Mouse (Mus musculus): ENCODE data around the gene Sec16a.

The Sec16a gene

GRCm38 (mm10) chr2:26474789-26475504, 29.9 kb upstream of the Sec16a start:
- peak; percentile 36 for DNase-seq (ENCODE audit: low read depth)

DNA sequence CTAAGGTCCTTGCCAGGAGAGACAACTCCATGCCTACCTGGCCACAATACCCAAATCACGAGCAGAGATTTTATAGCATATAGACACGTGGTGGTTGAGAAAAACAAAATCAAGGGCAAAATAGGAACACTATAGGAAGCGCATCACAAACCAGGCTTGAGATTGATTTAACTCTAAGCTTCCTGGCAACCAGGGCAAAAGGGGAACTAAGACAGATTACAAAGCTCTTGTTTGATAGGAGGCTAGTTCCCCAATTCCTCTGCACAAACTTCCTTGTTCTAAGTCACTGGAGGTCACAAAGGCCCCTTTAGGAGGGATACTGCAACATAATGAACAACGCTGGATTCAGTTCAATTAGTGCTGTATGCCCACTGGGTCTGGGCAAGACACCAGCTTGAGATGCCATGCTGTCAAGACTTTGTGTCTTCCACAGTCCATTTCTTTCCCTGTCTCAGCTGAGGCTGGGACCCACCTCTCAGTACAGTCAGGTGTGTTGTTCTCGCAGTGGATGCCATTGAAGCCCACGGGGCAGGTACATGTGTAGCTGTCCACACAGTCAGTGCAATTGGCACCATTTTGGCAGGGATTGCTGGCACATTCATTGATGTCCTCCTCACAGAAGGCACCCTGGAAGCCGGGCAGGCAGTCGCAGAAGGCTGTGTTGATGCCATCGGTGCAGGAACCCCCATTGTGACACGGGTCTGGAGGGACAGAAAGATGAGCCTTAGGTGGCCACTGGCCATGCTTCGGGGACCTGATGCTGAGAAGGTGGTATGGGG, 27.5 kb upstream of the Sec16a start:
- DNase-seq (ENCODE audit: low read depth): no peak

DNA sequence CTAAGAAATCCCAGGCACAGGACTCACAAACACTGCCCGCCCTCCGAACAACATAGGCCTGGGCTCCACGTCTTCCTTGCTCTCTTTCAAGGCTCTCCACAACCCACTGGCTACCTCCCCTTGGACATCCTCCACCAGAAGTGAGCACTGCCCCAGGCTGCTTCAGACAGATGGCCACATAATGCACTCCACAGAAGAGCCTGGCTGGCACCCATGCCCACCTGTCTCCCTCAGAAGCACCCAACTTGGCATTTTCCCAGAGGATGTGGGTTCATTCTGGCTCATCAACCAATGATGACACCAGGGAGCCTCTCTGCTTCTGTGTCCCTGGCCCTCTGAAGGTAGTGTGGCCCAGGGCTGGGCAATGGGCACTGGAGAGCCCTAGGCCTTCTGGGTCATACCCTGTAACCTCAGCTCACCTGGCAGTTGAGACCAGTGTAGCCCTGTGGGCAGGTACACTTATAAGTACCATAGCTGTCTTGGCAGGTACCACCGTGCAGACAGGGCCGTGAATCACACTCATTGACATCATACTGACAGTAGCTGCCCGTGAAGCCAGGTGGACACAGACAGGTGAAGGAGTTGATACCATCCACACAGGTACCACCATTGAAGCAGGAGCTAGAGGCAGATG, 26.8 kb upstream of the Sec16a start:
- no peak for DNase-seq (ENCODE audit: low read depth)

DNA sequence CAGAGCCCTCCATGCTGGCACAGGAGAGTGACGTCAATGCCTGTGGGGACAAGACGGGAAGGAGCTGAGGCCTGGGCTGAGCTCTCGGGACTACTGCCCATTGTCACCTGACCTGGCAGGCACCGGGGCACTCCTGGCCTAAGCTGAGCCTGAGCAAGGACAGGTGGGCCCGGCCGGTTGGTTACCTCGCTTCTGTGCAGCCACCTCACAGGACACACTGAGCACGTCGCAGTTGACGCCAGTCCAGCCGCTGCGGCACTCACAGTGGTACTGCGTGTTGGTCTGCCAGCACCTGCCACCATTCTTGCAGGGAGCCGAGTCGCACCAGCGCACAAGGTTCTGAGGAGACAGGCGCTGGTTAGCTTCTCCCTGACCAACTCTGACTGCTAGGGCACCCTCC, 26.0 kb upstream of the Sec16a start:
- DNase-seq (ENCODE audit: low read depth): no peak

- DNase-seq (ENCODE audit: low read depth): no peak
These were observed 23.4 kb upstream of the Sec16a start for GRCm38 (mm10) chr2:26468376-26468775.

DNA sequence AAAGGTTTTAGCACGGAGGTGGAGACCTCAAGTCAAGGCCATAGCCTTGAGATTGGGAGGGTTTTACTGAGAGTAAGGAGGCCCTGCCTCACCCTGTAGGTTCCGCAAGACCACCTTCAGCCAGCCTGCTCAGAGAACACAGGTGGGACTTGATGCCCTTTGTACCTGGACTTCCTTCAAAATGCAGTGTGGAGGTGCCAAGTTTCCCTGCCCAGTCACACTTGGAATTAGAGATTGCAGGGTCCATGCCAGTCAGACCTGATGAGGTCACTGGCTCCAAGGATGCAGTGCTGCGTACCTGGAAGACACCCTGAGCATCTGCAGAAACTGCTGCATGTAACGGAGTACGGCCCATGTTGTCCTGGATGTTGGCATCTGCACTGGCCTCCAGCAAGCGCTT, 18.4 kb upstream of the Sec16a start:
- DNase-seq (ENCODE audit: low read depth): no peak

DNA sequence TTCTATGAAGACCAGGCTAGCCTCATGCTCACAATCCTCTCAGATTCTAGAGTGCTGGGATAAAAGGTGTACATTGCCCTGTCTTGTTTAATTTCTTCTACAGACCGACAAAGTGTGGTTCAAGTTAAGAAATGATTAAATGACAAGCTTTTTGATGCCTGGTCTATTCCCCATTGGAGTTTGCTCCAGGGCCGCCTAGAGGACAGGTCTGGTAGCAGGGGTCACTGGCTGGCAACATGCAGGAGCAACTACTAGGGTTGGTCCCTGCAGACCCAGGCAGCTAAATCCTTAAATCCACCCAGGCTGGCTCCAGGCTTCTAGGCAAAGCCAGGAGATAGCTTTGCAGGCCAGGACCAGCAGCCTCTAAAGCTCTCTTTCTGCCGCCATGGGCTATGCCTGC, 18.0 kb upstream of the Sec16a start:
- DNase-seq (ENCODE audit: low read depth): no peak

- DNase-seq (ENCODE audit: low read depth): no peak
These were observed 16.7 kb upstream of the Sec16a start for GRCm38 (mm10) chr2:26461667-26462066.

GRCm38 (mm10) chr2:26460837-26461236, 15.8 kb upstream of the Sec16a start:
- no peak for DNase-seq (ENCODE audit: low read depth)

- DNase-seq (ENCODE audit: low read depth): no peak
These were observed 15.2 kb upstream of the Sec16a start for GRCm38 (mm10) chr2:26460097-26460646.

GRCm38 (mm10) chr2:26459478-26459877, 14.5 kb upstream of the Sec16a start:
- DNase-seq (ENCODE audit: low read depth): no peak

DNA sequence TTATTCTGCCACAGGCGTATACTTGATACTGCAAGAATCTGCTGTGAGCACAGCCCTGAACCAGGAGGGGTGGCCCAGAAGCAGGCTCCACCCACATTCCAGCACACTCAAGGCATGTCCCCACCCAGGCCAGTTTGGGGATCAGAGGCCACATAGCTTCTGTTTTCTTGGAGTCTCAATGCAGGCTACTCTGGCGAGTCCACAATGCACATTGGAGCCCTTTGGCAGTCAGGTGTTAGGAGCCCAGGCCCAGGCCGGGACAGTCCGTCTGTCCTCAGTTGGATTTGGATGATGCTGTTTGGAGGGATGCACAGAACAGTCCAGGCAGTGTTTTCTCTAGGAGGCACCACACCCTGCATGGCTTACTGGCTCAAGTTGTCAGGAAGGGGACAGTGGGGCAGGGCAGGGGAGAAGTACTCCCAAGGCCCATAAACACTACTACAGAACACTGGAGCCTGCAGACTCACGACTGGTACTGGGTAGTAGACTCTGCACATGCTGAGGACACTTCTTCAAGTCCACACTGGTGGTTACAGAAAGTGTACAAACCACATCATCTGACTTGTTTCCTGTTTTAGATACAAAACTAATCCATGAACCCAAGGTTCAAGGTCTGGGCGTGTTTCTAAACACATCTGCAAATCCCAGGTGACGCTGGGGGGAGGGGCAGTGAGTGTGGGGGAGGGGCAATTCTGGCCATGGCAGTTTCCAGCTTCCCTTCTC, 13.5 kb upstream of the Sec16a start:
- peak; percentile 47 for DNase-seq (ENCODE audit: low read depth)

GRCm38 (mm10) chr2:26449121-26450060, 4.4 kb upstream of the Sec16a start:
- DNase-seq (ENCODE audit: low read depth): peak; percentile 88

- no peak for DNase-seq (ENCODE audit: low read depth)
These were observed 2.4 kb upstream of the Sec16a start for GRCm38 (mm10) chr2:26447451-26447850.

DNA sequence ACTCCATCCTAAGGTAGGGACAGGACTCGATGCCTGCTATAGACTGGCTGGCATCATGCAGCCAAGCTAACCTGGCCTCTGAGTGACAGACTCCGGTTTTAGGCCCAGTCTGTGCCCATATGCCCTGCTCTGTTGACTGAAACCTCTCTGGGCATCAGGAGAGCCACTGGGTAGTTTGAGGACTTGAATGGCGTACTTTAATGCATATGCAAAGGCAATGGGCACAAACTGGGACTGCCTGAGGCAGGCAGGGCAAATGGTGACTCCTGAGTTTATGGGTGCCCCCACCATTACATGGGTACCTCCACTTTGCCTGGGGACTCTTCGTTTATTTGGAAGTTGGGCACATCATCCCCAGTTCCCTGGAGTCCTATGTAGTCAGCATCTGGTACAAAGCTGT, 1.7 kb upstream of the Sec16a start:
- DNase-seq (ENCODE audit: low read depth): no peak

DNA sequence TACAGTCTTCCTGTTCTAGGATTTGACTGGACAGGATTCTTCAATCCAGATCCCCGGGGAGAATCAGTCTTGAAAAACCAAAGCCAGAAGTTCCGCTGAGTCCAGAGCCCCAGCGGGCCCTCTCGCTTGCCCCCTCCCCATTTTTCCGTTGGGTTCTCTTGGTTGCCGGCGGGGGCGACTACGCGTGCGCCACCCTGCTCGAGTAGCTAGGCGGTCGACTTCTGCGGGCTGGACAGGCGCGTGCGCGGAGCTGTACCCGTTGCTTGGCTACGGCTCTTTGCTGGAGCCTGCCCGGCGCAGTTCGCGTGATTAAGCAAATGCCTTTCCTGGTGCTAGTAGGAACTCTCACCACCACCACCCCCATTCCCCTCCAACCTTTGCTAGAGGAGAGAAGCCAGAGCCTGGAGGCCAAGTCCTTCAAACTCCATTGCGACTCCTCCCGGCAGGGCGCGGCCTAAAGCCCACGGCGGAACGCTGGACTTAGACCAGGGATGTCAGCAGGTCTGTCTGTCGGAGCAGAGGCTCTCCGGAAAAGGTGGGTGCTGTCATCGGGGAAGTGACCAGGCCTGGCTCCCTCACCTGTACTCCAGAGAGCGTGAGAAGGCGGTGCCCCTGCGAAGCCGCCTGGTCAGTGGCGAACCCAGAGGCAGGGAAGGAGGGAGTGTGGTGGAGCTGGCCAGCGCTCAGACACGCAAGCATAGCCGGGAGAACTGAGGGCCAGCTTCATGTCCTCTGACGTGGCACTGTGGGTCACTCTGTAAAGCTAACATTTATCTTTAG, 840 bp upstream of the Sec16a start:
- DNase-seq (ENCODE audit: low read depth): peak; percentile 95

- peak; percentile 44 for DNase-seq (ENCODE audit: low read depth)
These were observed 648 bp downstream of the Sec16a start for GRCm38 (mm10) chr2:26444368-26444767.

- DNase-seq (ENCODE audit: low read depth): no peak
These were observed 1.1 kb downstream of the Sec16a start for GRCm38 (mm10) chr2:26443876-26444275.

GRCm38 (mm10) chr2:26442843-26443242, 2.2 kb downstream of the Sec16a start:
- DNase-seq (ENCODE audit: low read depth): no peak

GRCm38 (mm10) chr2:26441688-26442087, 3.3 kb downstream of the Sec16a start:
- no peak for DNase-seq (ENCODE audit: low read depth)

Measured in NIH3T3 (cell line).